Mouse (Mus musculus): ENCODE measurements around the gene Plekhb2.

- TF ChIP-seq CTCF (conservative IDR thresholded peaks at IDR 0.05; ENCODE audit: low read length) (no peak), POU5F1 (IDR thresholded peaks at IDR 0.05; ENCODE audit: borderline replicate concordance, low read length) (no peak), NANOG (IDR thresholded peaks at IDR 0.05; ENCODE audit: borderline replicate concordance, low read length) (no peak)
Measured at GRCm38 (mm10) chr1:34879611-34880010, 29.8 kb downstream of the Plekhb2 start.

Measured in E14TG2a.4 (cell line).